Mouse (Mus musculus): Measurements from ENCODE around the gene Uba7. TPM values are rescaled to one million over a fixed set of nuclear protein-coding genes. Genes with fewer than 3 reads are reported as not detected.

The Uba7 gene
- polyA plus RNA-seq, 1 experiment from 2014 or later: 20.6 TPM

DNA sequence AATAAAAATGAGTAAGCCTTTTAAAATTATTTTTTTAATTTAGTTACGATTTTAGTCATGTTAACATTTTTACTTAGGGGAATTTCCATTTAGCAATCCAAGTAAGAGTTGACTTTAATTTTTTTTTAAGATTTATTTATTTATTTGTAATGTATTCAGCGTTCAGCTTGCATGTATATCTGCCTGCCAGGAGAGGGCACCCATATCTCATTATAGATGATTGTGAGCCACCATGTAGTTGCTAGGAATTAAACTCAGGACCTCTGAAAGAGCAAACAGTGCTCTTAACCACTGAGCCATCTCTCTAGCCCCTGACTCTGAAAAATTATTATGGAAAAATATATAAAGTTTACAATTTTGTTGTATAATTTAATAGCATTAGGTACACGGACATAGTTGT, 51.3 kb downstream of the Uba7 start:
- Histone ChIP-seq H3K4me1 (replicated peaks; ENCODE audit: control insufficient read depth, insufficient read depth, low read length) (no peaks in the 10 kb centered on the region), H3K27ac (ENCODE audit: low read length) (no peak overlapping the region), H3K4me3 (ENCODE audit: low read length) (no peak overlapping the region), H3K9me3 (ENCODE audit: control insufficient read depth, low read length) (0 out of 2 replicates have a peak, but pooled peaks cover 2% of the 10 kb centered on the region), H3K9ac (ENCODE audit: low read length) (no peak overlapping the region), H3K4me2 (ENCODE audit: low read depth, low read length) (no peak overlapping the region), H3K27me3 (ENCODE audit: control insufficient read depth, insufficient read depth, low read depth, low read length) (no peaks in the 10 kb centered on the region), H3K36me3 (ENCODE audit: control insufficient read depth, insufficient read depth, low read length) (peaks cover 36% of the 10 kb centered on the region)
- WGBS: 85% methylated on average over 3 of the region's 3 CpGs
- no peak for ATAC-seq (ENCODE audit: low read depth)

DNA sequence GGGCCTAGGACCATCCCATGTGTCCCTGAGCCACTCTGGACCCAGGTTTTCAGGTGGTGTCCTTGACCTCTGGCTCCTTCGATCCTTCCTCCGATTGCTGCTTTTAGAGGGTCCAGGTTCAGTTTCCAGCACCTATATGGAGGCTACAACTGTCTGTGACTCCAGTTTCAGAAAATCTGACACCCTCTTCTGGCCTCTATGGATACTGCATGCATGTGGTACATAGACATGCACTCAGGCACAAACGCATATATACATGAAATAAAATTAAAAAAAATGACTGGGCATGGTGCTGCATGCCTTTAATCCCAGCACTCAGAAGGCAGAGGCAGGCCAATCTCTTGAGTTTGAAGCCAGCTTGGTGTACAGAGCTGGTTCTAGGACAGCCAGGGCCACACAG, 52.6 kb downstream of the Uba7 start:
- no peak for ATAC-seq (ENCODE audit: low read depth)
- H3K4me1 ChIP-seq (replicated peaks; ENCODE audit: control insufficient read depth, insufficient read depth, low read length): no peaks in the 10 kb centered on the region
- H3K36me3 ChIP-seq (ENCODE audit: control insufficient read depth, insufficient read depth, low read length): peaks cover 43% of the 10 kb centered on the region
- 0 out of 2 replicates have a peak, but pooled peaks cover 2% of the 10 kb centered on the region for H3K9me3 ChIP-seq (ENCODE audit: control insufficient read depth, low read length)
- no peak overlapping the region for H3K9ac ChIP-seq (ENCODE audit: low read length)
- WGBS: 95% methylated on average over 3 of the region's 3 CpGs
- no peaks in the 10 kb centered on the region for H3K27me3 ChIP-seq (ENCODE audit: control insufficient read depth, insufficient read depth, low read depth, low read length)
- no peak overlapping the region for H3K4me2 ChIP-seq (ENCODE audit: low read depth, low read length)
- no peak overlapping the region for H3K4me3 ChIP-seq (ENCODE audit: low read length)
- H3K27ac ChIP-seq (ENCODE audit: low read length): no peak overlapping the region

DNA sequence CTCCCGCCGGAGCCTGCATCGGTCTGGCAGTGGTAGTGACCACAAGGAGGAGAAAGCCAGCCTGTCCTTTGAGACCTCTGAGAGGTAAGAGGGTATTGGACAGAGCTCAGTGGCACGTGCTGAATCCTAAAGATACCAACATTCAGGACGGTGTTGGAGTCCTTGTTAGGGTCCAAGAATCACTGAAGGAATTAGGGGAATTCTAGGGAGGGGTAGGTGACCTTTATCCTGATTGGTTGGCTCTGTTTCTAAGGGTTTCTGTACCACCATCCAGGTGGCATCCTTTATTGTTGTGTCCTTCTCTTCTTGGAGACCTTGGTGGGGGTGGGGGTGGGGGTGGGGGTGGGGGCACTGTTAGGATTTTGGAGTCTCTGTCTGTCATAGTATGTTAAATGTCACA, 56.8 kb downstream of the Uba7 start:
- no peak overlapping the region for H3K4me3 ChIP-seq (ENCODE audit: low read length)
- H3K9ac ChIP-seq (ENCODE audit: low read length): no peak overlapping the region
- no peaks in the 10 kb centered on the region for H3K4me1 ChIP-seq (replicated peaks; ENCODE audit: control insufficient read depth, insufficient read depth, low read length)
- H3K27me3 ChIP-seq (ENCODE audit: control insufficient read depth, insufficient read depth, low read depth, low read length): no peaks in the 10 kb centered on the region
- peaks cover 26% of the 10 kb centered on the region for H3K36me3 ChIP-seq (ENCODE audit: control insufficient read depth, insufficient read depth, low read length)
- 0 out of 2 replicates have a peak, but pooled peaks cover 2% of the 10 kb centered on the region for H3K9me3 ChIP-seq (ENCODE audit: control insufficient read depth, low read length)
- H3K27ac ChIP-seq (ENCODE audit: low read length): no peak overlapping the region
- H3K4me2 ChIP-seq (ENCODE audit: low read depth, low read length): no peak overlapping the region
- no peak for ATAC-seq (ENCODE audit: low read depth)
- WGBS: 87% methylated on average over 5 of the region's 5 CpGs

Other genes with a start within 250 kb of the Uba7 start
- 212 and 220 TPM in 2 replicates for gene Rbm5, start 204.5 kb upstream of the Uba7 start, polyA plus RNA-seq (2015; fragmentation: Nextera tagmentation; extraction: Ambion mirVana)
- gene Rbm6, start 102.3 kb upstream of the Uba7 start, polyA plus RNA-seq (2015; fragmentation: Nextera tagmentation; extraction: Ambion mirVana): 70.0 and 70.2 TPM in 2 replicates
- 12.5 and 13.8 TPM in 2 replicates for gene Mon1a, start 87.4 kb upstream of the Uba7 start, polyA plus RNA-seq (2015; fragmentation: Nextera tagmentation; extraction: Ambion mirVana)
- 3.5 and 6.0 TPM in 2 replicates for gene Mst1r, start 68.6 kb upstream of the Uba7 start, polyA plus RNA-seq (2015; fragmentation: Nextera tagmentation; extraction: Ambion mirVana)
- not detected in 2 replicates for gene Actl11, start 47.0 kb upstream of the Uba7 start, polyA plus RNA-seq (2015; fragmentation: Nextera tagmentation; extraction: Ambion mirVana)
- 2.0 and 2.5 TPM in 2 replicates for gene Camkv, start 39.8 kb upstream of the Uba7 start, polyA plus RNA-seq (2015; fragmentation: Nextera tagmentation; extraction: Ambion mirVana)
- 24.0 and 24.3 TPM in 2 replicates for gene Traip, start 25.4 kb upstream of the Uba7 start, polyA plus RNA-seq (2015; fragmentation: Nextera tagmentation; extraction: Ambion mirVana)
- 3.4 and 4.8 TPM in 2 replicates for gene Gm20661, start 7.6 kb downstream of the Uba7 start, polyA plus RNA-seq (2015; fragmentation: Nextera tagmentation; extraction: Ambion mirVana)
- 64.3 and 71.1 TPM in 2 replicates for gene Inka1, start 10.4 kb downstream of the Uba7 start, polyA plus RNA-seq (2015; fragmentation: Nextera tagmentation; extraction: Ambion mirVana)
- gene Cdhr4, start 17.0 kb downstream of the Uba7 start, polyA plus RNA-seq (2015; fragmentation: Nextera tagmentation; extraction: Ambion mirVana): 7.7 and 9.4 TPM in 2 replicates
- 0.36 and 0.75 TPM in 2 replicates for gene Gm20662, start 20.8 kb downstream of the Uba7 start, polyA plus RNA-seq (2015; fragmentation: Nextera tagmentation; extraction: Ambion mirVana)
- gene Ip6k1, start 27.0 kb downstream of the Uba7 start, polyA plus RNA-seq (2015; fragmentation: Nextera tagmentation; extraction: Ambion mirVana): 55.3 and 57.5 TPM in 2 replicates
- gene Gmppb, start 73.7 kb downstream of the Uba7 start, polyA plus RNA-seq (2015; fragmentation: Nextera tagmentation; extraction: Ambion mirVana): 25.6 and 26.5 TPM in 2 replicates
- 2.5 and 3.0 TPM in 2 replicates for gene Amigo3, start 77.7 kb downstream of the Uba7 start, polyA plus RNA-seq (2015; fragmentation: Nextera tagmentation; extraction: Ambion mirVana)
- gene Mst1, start 104.9 kb downstream of the Uba7 start, polyA plus RNA-seq (2015; fragmentation: Nextera tagmentation; extraction: Ambion mirVana): 0.41 and 1.2 TPM in 2 replicates
- 24.9 and 27.1 TPM in 2 replicates for gene Rnf123, start 107.8 kb downstream of the Uba7 start, polyA plus RNA-seq (2015; fragmentation: Nextera tagmentation; extraction: Ambion mirVana)
- 53.1 and 59.9 TPM in 2 replicates for gene Apeh, start 119.1 kb downstream of the Uba7 start, polyA plus RNA-seq (2015; fragmentation: Nextera tagmentation; extraction: Ambion mirVana)
- 0.26 and 0.30 TPM in 2 replicates for gene Bsn, start 214.9 kb downstream of the Uba7 start, polyA plus RNA-seq (2015; fragmentation: Nextera tagmentation; extraction: Ambion mirVana)